Mouse (Mus musculus): ENCODE measurements around the gene D17H6S53E.

DNA sequence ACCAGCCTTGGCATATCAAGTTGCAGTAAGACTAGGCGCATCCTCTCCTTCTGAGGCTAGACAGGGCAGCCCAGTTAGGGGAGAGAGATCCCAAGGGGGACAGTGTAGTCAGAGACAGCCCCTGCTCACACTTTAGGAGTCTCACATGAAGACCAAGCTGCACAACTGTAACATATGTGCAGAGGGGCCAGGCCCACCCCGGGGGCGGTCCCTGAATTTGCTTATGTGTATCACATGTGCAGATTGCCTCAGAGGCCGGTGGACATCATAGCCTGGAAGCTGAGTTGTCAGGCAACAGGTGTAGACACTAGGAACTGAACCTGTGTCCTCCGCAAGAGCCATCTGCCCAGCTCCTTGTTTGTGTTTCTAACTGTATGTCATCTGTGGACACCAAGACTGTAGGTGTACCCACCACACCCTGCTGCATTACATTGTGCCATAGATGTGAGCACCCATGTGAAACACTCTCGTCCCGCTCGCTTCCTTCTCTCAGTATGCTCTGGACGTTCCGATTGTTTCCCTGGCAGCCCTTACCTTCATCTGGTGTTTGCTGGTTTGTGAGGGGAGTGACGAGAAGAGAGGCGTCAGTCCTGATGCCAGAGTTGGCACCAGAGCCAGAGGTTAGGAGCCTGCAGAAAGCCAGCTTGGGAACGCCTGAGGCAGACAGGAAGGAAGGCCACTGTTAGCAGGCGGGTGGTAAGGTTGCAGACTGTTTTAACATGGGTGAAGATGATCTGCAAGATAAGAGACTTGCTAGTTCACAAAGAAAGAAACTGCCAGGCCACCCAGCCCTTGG is 33.6 kb upstream of the D17H6S53E start:
- TF ChIP-seq ZNF384 (IDR thresholded peaks at IDR 0.05; ENCODE audit: low read depth, low read length) = no peak
- no peak for TF ChIP-seq ZC3H11A (IDR thresholded peaks at IDR 0.05; ENCODE audit: borderline replicate concordance, low read depth, low read length)
- TF ChIP-seq CHD2 (IDR thresholded peaks at IDR 0.05; ENCODE audit: low read depth, low read length) = no peak

All from ES-E14 (cell line).